Mouse (Mus musculus): ENCODE data around the gene Smagp. TPM values are rescaled to one million over a fixed set of nuclear protein-coding genes. Genes with fewer than 3 reads are reported as not detected.

Gene Smagp
- total RNA-seq, 2 experiments from 2014 or later = 2.1 to 2.7 TPM

GRCm38 (mm10) chr15:100598287-100598882 lies 38.4 kb downstream of the Smagp start:
- no peak for DNase-seq (ENCODE audit: low spot score in 2 of 2)

DNA sequence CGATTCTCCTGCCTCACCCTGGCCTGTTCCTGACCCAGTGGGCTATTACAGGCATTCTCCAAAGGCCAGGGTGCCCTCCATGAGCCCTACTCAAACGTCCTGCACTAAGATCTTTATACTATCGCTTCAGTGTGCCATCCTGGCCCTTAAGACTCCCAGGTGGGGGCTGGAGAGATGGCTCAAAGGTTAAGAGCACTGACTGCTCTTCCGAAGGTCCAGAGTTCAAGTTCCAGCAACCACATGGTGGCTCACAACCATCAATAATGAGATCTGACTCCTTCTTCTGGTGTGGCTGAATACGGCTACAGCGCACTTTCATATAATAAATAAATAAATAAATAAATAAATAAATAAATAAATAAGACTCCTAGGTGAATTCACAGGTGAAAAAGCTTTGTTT lies 43.9 kb downstream of the Smagp start:
- DNase-seq (ENCODE audit: low spot score in 2 of 2) = no peak

DNA sequence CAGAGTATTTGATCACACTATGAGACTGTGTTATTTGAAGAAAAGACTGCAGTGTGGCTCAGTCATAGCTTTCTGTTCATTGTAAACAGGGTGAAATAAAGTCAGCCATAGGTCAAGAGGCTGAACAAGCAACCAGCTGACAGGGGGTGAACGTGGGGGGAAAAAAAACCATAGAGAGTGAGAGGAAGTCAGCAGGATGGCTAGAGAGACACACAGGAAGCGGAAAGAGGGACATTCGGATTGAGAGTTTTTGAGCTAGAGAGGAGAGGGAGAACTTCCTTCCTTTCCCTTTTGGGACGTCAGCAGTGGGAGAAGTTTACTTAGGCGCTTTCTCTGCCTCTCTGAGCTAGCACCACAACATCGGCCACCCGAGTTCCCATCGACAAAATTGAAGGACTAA lies 46.3 kb downstream of the Smagp start:
- no peak for DNase-seq (ENCODE audit: low spot score in 2 of 2)

- no peak for DNase-seq (ENCODE audit: low spot score in 2 of 2)
These were observed 48.4 kb downstream of the Smagp start for GRCm38 (mm10) chr15:100588297-100588696.

DNA sequence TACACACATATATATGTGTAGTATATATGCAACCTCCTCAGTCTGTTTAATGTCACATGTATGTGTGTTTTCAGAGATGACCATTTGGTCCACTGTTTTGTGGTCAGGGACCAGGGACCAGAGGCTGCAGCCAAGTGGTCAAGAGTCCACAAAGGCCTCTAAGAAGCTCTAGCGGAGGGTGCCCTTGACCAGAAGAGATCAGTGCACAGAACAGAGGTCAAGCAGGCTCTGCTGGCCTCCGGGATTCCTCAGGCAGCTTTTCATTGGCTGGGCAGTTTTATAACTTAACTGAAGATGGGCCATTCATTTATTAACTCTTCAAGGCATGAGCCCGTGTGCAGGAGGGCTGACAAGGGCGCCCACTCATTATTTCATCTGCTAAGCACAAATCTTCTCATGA lies 49.6 kb downstream of the Smagp start:
- no peak for DNase-seq (ENCODE audit: low spot score in 2 of 2)

GRCm38 (mm10) chr15:100585931-100586330 lies 50.8 kb downstream of the Smagp start:
- DNase-seq (ENCODE audit: low spot score in 2 of 2) = no peak

GRCm38 (mm10) chr15:100580108-100580507 lies 56.6 kb downstream of the Smagp start:
- DNase-seq (ENCODE audit: low spot score in 2 of 2) = no peak

- DNase-seq (ENCODE audit: low spot score in 2 of 2) = no peak
These were observed 58.8 kb downstream of the Smagp start for GRCm38 (mm10) chr15:100577972-100578371.

GRCm38 (mm10) chr15:100576810-100577209 lies 59.9 kb downstream of the Smagp start:
- no peak for DNase-seq (ENCODE audit: low spot score in 2 of 2)

DNA sequence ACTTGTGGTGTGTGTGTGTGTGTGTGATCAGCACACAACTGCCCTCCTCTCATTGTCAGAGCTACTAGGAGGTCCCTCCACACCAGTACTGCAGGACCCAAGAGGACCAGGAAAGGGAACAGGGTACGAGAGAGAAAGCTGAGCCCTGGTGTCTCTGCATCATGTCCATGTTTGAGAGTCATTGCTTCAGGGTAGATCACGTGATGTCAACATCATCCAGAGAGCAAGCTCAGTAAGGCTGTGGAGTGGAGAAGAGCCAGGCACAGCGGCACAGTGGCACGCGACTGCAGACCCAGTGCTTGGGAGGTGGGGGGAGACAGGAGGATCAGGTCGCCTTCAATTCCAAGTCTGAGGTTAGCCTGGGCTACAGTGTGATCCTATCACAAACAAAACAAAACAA lies 60.3 kb downstream of the Smagp start:
- DNase-seq (ENCODE audit: low spot score in 2 of 2) = no peak

DNA sequence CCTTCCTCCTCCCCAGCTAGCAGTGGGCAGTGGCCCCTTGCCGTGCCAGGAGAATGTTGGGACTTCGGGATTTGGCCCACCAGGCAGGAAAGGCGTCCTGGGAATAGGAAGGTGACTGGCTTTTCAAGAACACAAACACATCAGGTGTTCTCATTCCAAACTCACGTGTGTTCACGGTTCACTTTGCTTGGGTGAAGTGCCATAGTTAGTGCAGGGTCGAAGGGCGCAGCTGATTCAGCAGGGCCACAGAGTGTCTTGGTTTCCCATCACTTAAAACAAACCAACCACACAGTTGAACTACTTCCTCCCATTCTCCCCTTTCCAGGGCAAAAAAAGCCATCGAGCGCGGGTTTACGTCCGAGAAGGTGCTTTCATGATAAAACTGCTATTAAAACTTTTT lies 61.4 kb downstream of the Smagp start:
- no peak for DNase-seq (ENCODE audit: low spot score in 2 of 2)

DNA sequence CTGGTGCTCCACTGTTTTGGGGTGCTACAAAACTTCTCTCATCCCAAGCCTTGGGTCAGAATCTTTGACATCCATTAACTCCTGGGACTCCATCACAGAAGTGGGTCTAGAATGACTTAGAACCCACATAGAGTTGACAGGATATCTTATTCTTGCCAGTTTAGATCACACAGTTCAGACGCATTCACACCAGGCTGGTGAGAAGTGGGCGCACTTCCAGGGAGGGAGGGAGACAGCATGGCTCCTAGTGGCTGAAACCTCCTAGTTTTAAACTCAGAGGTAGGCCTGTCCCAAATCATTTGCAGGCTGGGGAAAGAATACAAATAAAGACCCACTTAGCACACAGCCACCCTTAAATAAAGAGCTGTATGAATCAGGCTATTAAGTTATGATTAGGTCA lies 62.4 kb downstream of the Smagp start:
- no peak for DNase-seq (ENCODE audit: low spot score in 2 of 2)

DNA sequence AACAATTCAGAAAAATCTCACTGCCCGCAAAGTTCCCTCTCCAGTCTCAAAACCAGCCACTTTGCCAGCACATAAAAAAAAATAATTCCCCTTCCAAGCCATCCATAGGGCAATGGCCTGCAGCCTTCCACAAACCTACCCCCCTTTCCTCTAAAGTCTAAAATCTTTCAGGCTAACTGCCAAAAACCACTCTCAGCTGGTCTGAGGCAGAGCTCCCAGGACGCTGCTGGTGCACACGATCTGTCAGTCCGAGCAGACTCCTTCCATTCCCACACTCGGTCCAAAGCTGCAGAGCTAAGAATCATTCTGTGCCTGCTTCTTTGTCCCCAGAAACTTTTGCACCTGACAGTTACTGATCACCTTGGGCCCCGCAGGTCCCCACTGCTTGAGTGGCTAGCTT lies 62.8 kb downstream of the Smagp start:
- DNase-seq (ENCODE audit: low spot score in 2 of 2) = no peak

Small RNAs within 50 kb of the gene (microRNA-seq; reads per million reads assigned to microRNA genes)
- gene Mir6961 = 0 to 0.45 reads per million in 2 experiments

Other genes starting within 250 kb of the Smagp start
- not detected for gene Gm5475, start 214.8 kb downstream of the Smagp start, total RNA-seq (2021)
- 10 to 100 TPM; 61.4 to 65.1 TPM for gene Slc11a2, start 211.9 kb downstream of the Smagp start, total RNA-seq (2021)
- 10 to 100 TPM; 61.1 to 66.6 TPM for gene Letmd1, start 167.9 kb downstream of the Smagp start, total RNA-seq (2021)
- gene Csrnp2, start 141.5 kb downstream of the Smagp start, total RNA-seq (2021) = 10 to 100 TPM; 27.6 to 28.9 TPM
- 10 to 100 TPM; 31.1 to 31.6 TPM for gene Tfcp2, start 84.9 kb downstream of the Smagp start, total RNA-seq (2021)
- 10 to 100 TPM; 93.9 to 99.1 TPM for gene Pou6f1, start 37.0 kb downstream of the Smagp start, total RNA-seq (2021)
- 100 to 1,000 TPM; 105 to 107 TPM for gene Dazap2, start 21.6 kb downstream of the Smagp start, total RNA-seq (2021)
- gene Bin2, start 32.6 kb upstream of the Smagp start, total RNA-seq (2021) = 1 to 10 TPM; 4.6 to 5.0 TPM
- gene Cela1, start 51.0 kb upstream of the Smagp start, total RNA-seq (2021) = 1 to 10 TPM; 1.7 to 1.9 TPM
- gene Galnt6, start 92.4 kb upstream of the Smagp start, total RNA-seq (2021) = 1 to 10 TPM; 2.0 to 2.1 TPM
- gene Slc4a8, start 124.8 kb upstream of the Smagp start, total RNA-seq (2021) = 10 to 100 TPM; 79.1 to 82.0 TPM
- 100 to 1,000 TPM; 208 to 232 TPM for gene Scn8a, start 232.9 kb upstream of the Smagp start, total RNA-seq (2021)

Data from layer of hippocampus, postnatal 14 days (tissue).